Mouse (Mus musculus): ENCODE results near the gene Uhrf1bp1. TPM values are rescaled to one million over a fixed set of nuclear protein-coding genes. Genes with fewer than 3 reads are reported as not detected.

The Uhrf1bp1 gene
- total and polyA plus RNA-seq, 3 experiments = 23.1 to 43.6 TPM; not detected in 1

DNA sequence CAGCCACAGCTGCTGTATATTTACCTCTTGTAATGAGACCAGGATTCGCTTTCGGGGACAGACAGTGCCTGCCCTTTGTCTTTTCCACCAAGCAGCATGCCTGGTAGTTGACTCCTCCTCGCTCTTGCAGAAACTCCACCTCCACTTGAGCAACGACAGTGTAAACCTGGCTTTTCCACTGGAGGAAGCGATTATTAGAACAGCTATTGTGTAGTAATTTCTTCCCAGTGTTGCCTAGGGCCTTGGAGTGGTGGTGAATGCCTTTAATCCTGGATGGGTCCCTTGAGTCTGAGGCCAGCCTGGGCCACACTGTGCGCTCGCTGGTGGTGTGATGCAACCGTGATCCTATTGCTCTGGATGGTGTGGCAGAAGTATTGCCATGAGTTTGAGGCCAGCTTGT, 26.9 kb downstream of the Uhrf1bp1 start:
- Histone ChIP-seq H3K9me3 (replicated peaks; ENCODE audit: insufficient read depth, low read length) (no peaks in the 10 kb centered on the region), H3K9ac (ENCODE audit: control insufficient read depth, low read depth, low read length, poor library complexity, severe bottlenecking) (no peak overlapping the region), H3K79me2 (ENCODE audit: control insufficient read depth, insufficient read depth, low read length, poor library complexity) (0 out of 2 replicates have a peak, but pooled peaks cover 2% of the 10 kb centered on the region), H3K4me3 (ENCODE audit: control insufficient read depth in 1 of 2, insufficient read depth in 1 of 2, low read depth in 2 of 2, low read length in 2 of 2) (no peak overlapping the region), H3K27me3 (ENCODE audit: control insufficient read depth in 1 of 2, insufficient read depth in 2 of 2, low read length in 2 of 2) (no peaks in the 10 kb centered on the region), H3K4me1 (ENCODE audit: control insufficient read depth in 1 of 2, insufficient read depth in 2 of 2, low read length in 2 of 2) (no peaks in the 10 kb centered on the region), H3K36me3 (ENCODE audit: control insufficient read depth in 1 of 2, insufficient read depth in 2 of 2, low read length in 2 of 2) (peaks cover 0 to 18% of the 10 kb centered on the region in 2 experiments; a peak in 1 of 4 replicates), H3K27ac (ENCODE audit: control insufficient read depth, low read depth, low read length) (no peak overlapping the region)
- no peak for TF ChIP-seq RAD21 (IDR thresholded peaks at IDR 0.05; ENCODE audit: low read depth, low read length)
- TF ChIP-seq USF2 (IDR thresholded peaks at IDR 0.05; ENCODE audit: borderline replicate concordance in 1 of 2, insufficient read depth in 1 of 2, low read depth in 1 of 2, low read length in 2 of 2) = no peak
- no peak for TF ChIP-seq SIN3A (IDR thresholded peaks at IDR 0.05; ENCODE audit: low read length)
- TF ChIP-seq ZKSCAN1 (IDR thresholded peaks at IDR 0.05; ENCODE audit: low read depth, low read length) = no peak
- no peak for TF ChIP-seq ZNF384 (IDR thresholded peaks at IDR 0.05; ENCODE audit: low read depth, low read length)
- TF ChIP-seq NRF1 (IDR thresholded peaks at IDR 0.05; ENCODE audit: insufficient read depth, low read depth, low read length, poor library complexity, severe bottlenecking) = no peak
- no peak for TF ChIP-seq CHD2 (IDR thresholded peaks at IDR 0.05; ENCODE audit: low read length)
- TF ChIP-seq JUND (IDR thresholded peaks at IDR 0.05; ENCODE audit: low read depth, low read length) = no peak
- TF ChIP-seq E2F4 (IDR thresholded peaks at IDR 0.05; ENCODE audit: borderline replicate concordance, low read depth, low read length) = no peak
- TF ChIP-seq MYB (IDR thresholded peaks at IDR 0.05; ENCODE audit: low read depth, low read length) = no peak
- DNase-seq (ENCODE audit: low read depth, low spot score) = no peak

- H3K36me3 ChIP-seq (ENCODE audit: control insufficient read depth in 1 of 2, insufficient read depth in 2 of 2, low read length in 2 of 2) = peaks cover 0 to 16% of the 10 kb centered on the region in 2 experiments; a peak in 1 of 4 replicates
- no peak for TF ChIP-seq ZKSCAN1 (IDR thresholded peaks at IDR 0.05; ENCODE audit: low read depth, low read length)
- TF ChIP-seq POLR2AphosphoS5 (IDR thresholded peaks at IDR 0.05; ENCODE audit: borderline replicate concordance, low read depth, low read length) = no peak
- no peak for TF ChIP-seq ZMIZ1 (IDR thresholded peaks at IDR 0.05; ENCODE audit: low read depth, low read length)
- TF ChIP-seq ZC3H11A (IDR thresholded peaks at IDR 0.05; ENCODE audit: low read depth, low read length) = no peak
- no peak for TF ChIP-seq MAZ (IDR thresholded peaks at IDR 0.05; ENCODE audit: low read depth, low read length)
- no peak for TF ChIP-seq POLR2AphosphoS2 (IDR thresholded peaks at IDR 0.05; ENCODE audit: low read length)
Observed at GRCm38 (mm10) chr17:27883994-27884393, 27.8 kb downstream of the Uhrf1bp1 start.

More at GRCm38 (mm10) chr17:27883994-27884393, 27.8 kb downstream of the Uhrf1bp1 start:
- 0 out of 2 replicates have a peak, but pooled peaks cover 2% of the 10 kb centered on the region for H3K79me2 ChIP-seq (ENCODE audit: control insufficient read depth, insufficient read depth, low read length, poor library complexity)
- H3K4me3 ChIP-seq (ENCODE audit: control insufficient read depth in 1 of 2, insufficient read depth in 1 of 2, low read depth in 2 of 2, low read length in 2 of 2) = no peak overlapping the region
- DNase-seq (ENCODE audit: low read depth, low spot score) = no peak
- H3K27ac ChIP-seq (ENCODE audit: control insufficient read depth, low read depth, low read length) = no peak overlapping the region
- H3K4me1 ChIP-seq (ENCODE audit: control insufficient read depth in 1 of 2, insufficient read depth in 2 of 2, low read length in 2 of 2) = no peaks in the 10 kb centered on the region
- H3K27me3 ChIP-seq (ENCODE audit: control insufficient read depth in 1 of 2, insufficient read depth in 2 of 2, low read length in 2 of 2) = no peaks in the 10 kb centered on the region
- no peaks in the 10 kb centered on the region for H3K9me3 ChIP-seq (replicated peaks; ENCODE audit: insufficient read depth, low read length)
- H3K9ac ChIP-seq (ENCODE audit: control insufficient read depth, low read depth, low read length, poor library complexity, severe bottlenecking) = no peak overlapping the region

Measured in MEL (cell line).